Mouse (Mus musculus): ENCODE results near the gene Cramp1l. TPM values are rescaled to one million over a fixed set of nuclear protein-coding genes. Genes with fewer than 3 reads are reported as not detected.

Gene Cramp1l
- 3.3 TPM in 2 replicates for polyA plus RNA-seq (2015; fragmentation: Nextera tagmentation; extraction: Ambion mirVana)

GRCm38 (mm10) chr17:25015655-25016291, at the start of gene Cramp1l, which contains the start of gene Ift140:
TSS of gene Cramp1l (minus strand) at chr17:25015788.
TSS of gene Ift140 (plus strand) at chr17:25016085.
- H3K27me3 ChIP-seq (replicated peaks; ENCODE audit: insufficient read depth, low read length) = no peaks in the 10 kb centered on the region
- peak within 1 kb of the TSS; percentile 95 for H3K4me2 ChIP-seq (replicated peaks; ENCODE audit: low read depth, low read length)
- H3K27ac ChIP-seq (ENCODE audit: low read length) = peak within 1 kb of the TSS; percentile 95
- H3K36me3 ChIP-seq (ENCODE audit: insufficient read depth, low read length) = no peaks in the 10 kb centered on the region
- H3K9ac ChIP-seq (replicated peaks; ENCODE audit: low read depth) = peak within 1 kb of the TSS; percentile 85
- DNase-seq (ENCODE audit: low spot score) (peak; percentile 99), ATAC-seq (peak; percentile 97)
- H3K4me3 ChIP-seq (ENCODE audit: low read depth, low read length) = peak within 1 kb of the TSS; percentile 96
- WGBS = under 1% methylated on average over 48 of the region's 62 CpGs
- no peaks in the 10 kb centered on the region for H3K9me3 ChIP-seq (ENCODE audit: low read length)
- H3K4me1 ChIP-seq (ENCODE audit: insufficient read depth, low read depth, low read length) = peaks cover 5% of the 10 kb centered on the region; the same call in 1 of the 2 replicates
- TF ChIP-seq EP300 (IDR thresholded peaks at IDR 0.05) = peak; percentile 23; the same call in 1 of the 2 replicates
- TF ChIP-seq CTCF (IDR thresholded peaks at IDR 0.05) = no peak

- Histone ChIP-seq H3K9ac (replicated peaks; ENCODE audit: low read depth) (no peak overlapping the region), H3K4me1 (ENCODE audit: insufficient read depth, low read depth, low read length) (peaks cover 15% of the 10 kb centered on the region; the same call in 1 of the 2 replicates), H3K27ac (ENCODE audit: low read length) (0 out of 2 replicates have a peak overlapping the region, but pooled peaks have one; percentile 20), H3K36me3 (ENCODE audit: insufficient read depth, low read length) (peaks cover 33% of the 10 kb centered on the region; the same call in 1 of the 2 replicates), H3K4me3 (ENCODE audit: low read depth, low read length) (no peak overlapping the region), H3K9me3 (ENCODE audit: low read length) (no peaks in the 10 kb centered on the region), H3K4me2 (replicated peaks; ENCODE audit: low read depth, low read length) (no peak overlapping the region), H3K27me3 (replicated peaks; ENCODE audit: insufficient read depth, low read length) (no peaks in the 10 kb centered on the region)
- TF ChIP-seq EP300 (IDR thresholded peaks at IDR 0.05) (no peak), CTCF (IDR thresholded peaks at IDR 0.05) (no peak)
- ATAC-seq = no peak
- 78% methylated on average over 3 of the region's 3 CpGs for WGBS
- no peak for DNase-seq (ENCODE audit: low spot score)
These were observed 49.6 kb upstream of the Cramp1l start for GRCm38 (mm10) chr17:25065189-25065588.

GRCm38 (mm10) chr17:25064351-25064750, 48.8 kb upstream of the Cramp1l start:
- Histone ChIP-seq H3K9ac (replicated peaks; ENCODE audit: low read depth) (no peak overlapping the region), H3K9me3 (ENCODE audit: low read length) (no peaks in the 10 kb centered on the region), H3K27me3 (replicated peaks; ENCODE audit: insufficient read depth, low read length) (no peaks in the 10 kb centered on the region), H3K4me1 (ENCODE audit: insufficient read depth, low read depth, low read length) (peaks cover 15% of the 10 kb centered on the region; the same call in 1 of the 2 replicates), H3K27ac (ENCODE audit: low read length) (peak overlapping the region; percentile 20; the same call in 1 of the 2 replicates), H3K36me3 (ENCODE audit: insufficient read depth, low read length) (peaks cover 37% of the 10 kb centered on the region), H3K4me3 (ENCODE audit: low read depth, low read length) (no peak overlapping the region), H3K4me2 (replicated peaks; ENCODE audit: low read depth, low read length) (no peak overlapping the region)
- peak; percentile 41 for TF ChIP-seq CTCF (IDR thresholded peaks at IDR 0.05)
- TF ChIP-seq EP300 (IDR thresholded peaks at IDR 0.05) = peak; percentile 75
- ATAC-seq = peak; percentile 81
- 22% methylated on average over 9 of the region's 9 CpGs for WGBS
- DNase-seq (ENCODE audit: low spot score) = peak; percentile 74

GRCm38 (mm10) chr17:25063872-25064271, 48.3 kb upstream of the Cramp1l start:
- H3K4me3 ChIP-seq (ENCODE audit: low read depth, low read length) = no peak overlapping the region
- H3K4me2 ChIP-seq (replicated peaks; ENCODE audit: low read depth, low read length) = no peak overlapping the region
- no peak for TF ChIP-seq EP300 (IDR thresholded peaks at IDR 0.05)
- TF ChIP-seq CTCF (IDR thresholded peaks at IDR 0.05) = peak; percentile 4; the same call in 1 of the 2 replicates
- DNase-seq (ENCODE audit: low spot score) (no peak), ATAC-seq (peak; percentile 3; the same call in 1 of the 2 replicates)
- peaks cover 15% of the 10 kb centered on the region; the same call in 1 of the 2 replicates for H3K4me1 ChIP-seq (ENCODE audit: insufficient read depth, low read depth, low read length)
- no peak overlapping the region for H3K9ac ChIP-seq (replicated peaks; ENCODE audit: low read depth)
- WGBS = 55% methylated on average over 12 of the region's 12 CpGs
- H3K36me3 ChIP-seq (ENCODE audit: insufficient read depth, low read length) = peaks cover 42% of the 10 kb centered on the region
- no peaks in the 10 kb centered on the region for H3K9me3 ChIP-seq (ENCODE audit: low read length)
- H3K27me3 ChIP-seq (replicated peaks; ENCODE audit: insufficient read depth, low read length) = no peaks in the 10 kb centered on the region
- H3K27ac ChIP-seq (ENCODE audit: low read length) = peak overlapping the region; percentile 20; the same call in 1 of the 2 replicates

GRCm38 (mm10) chr17:25063261-25063660, 47.7 kb upstream of the Cramp1l start:
- Histone ChIP-seq H3K27ac (ENCODE audit: low read length) (no peak overlapping the region), H3K9ac (replicated peaks; ENCODE audit: low read depth) (no peak overlapping the region), H3K4me1 (ENCODE audit: insufficient read depth, low read depth, low read length) (peaks cover 13% of the 10 kb centered on the region; the same call in 1 of the 2 replicates), H3K27me3 (replicated peaks; ENCODE audit: insufficient read depth, low read length) (no peaks in the 10 kb centered on the region), H3K9me3 (ENCODE audit: low read length) (no peaks in the 10 kb centered on the region), H3K36me3 (ENCODE audit: insufficient read depth, low read length) (peaks cover 48% of the 10 kb centered on the region), H3K4me3 (ENCODE audit: low read depth, low read length) (no peak overlapping the region), H3K4me2 (replicated peaks; ENCODE audit: low read depth, low read length) (no peak overlapping the region)
- no peak for DNase-seq (ENCODE audit: low spot score)
- TF ChIP-seq CTCF (IDR thresholded peaks at IDR 0.05) (no peak), EP300 (IDR thresholded peaks at IDR 0.05) (no peak)
- ATAC-seq = no peak
- 79% methylated on average over 4 of the region's 4 CpGs for WGBS

GRCm38 (mm10) chr17:25057041-25057440, 41.5 kb upstream of the Cramp1l start:
- TF ChIP-seq EP300 (IDR thresholded peaks at IDR 0.05) (no peak), CTCF (IDR thresholded peaks at IDR 0.05) (peak; percentile 46)
- Histone ChIP-seq H3K4me1 (ENCODE audit: insufficient read depth, low read depth, low read length) (no peaks in the 10 kb centered on the region), H3K36me3 (ENCODE audit: insufficient read depth, low read length) (peaks cover 44% of the 10 kb centered on the region), H3K4me3 (ENCODE audit: low read depth, low read length) (no peak overlapping the region), H3K4me2 (replicated peaks; ENCODE audit: low read depth, low read length) (no peak overlapping the region), H3K27me3 (replicated peaks; ENCODE audit: insufficient read depth, low read length) (no peaks in the 10 kb centered on the region), H3K27ac (ENCODE audit: low read length) (no peak overlapping the region), H3K9ac (replicated peaks; ENCODE audit: low read depth) (no peak overlapping the region), H3K9me3 (ENCODE audit: low read length) (no peaks in the 10 kb centered on the region)
- WGBS = 85% methylated on average over 6 of the region's 6 CpGs
- ATAC-seq = no peak
- no peak for DNase-seq (ENCODE audit: low spot score)

Measured in lung, postnatal 0 days (tissue).